Mouse (Mus musculus) c-Kit-positive CD71-positive TER-119-positive erythroid progenitor cells, embryonic 14.5 days (primary cell): ENCODE data around the gene Agbl2.

Experiments
- DNase-seq: peaks from one replicate; pipeline ENCODE4 v3.0.0-alpha.2; 2013; ENCODE audit warnings: low spot score

Agbl2 gene

GRCm38 (mm10) chr2:90871180-90871961 lies 88.8 kb downstream of the Agbl2 start:
- no peak for DNase-seq

DNA sequence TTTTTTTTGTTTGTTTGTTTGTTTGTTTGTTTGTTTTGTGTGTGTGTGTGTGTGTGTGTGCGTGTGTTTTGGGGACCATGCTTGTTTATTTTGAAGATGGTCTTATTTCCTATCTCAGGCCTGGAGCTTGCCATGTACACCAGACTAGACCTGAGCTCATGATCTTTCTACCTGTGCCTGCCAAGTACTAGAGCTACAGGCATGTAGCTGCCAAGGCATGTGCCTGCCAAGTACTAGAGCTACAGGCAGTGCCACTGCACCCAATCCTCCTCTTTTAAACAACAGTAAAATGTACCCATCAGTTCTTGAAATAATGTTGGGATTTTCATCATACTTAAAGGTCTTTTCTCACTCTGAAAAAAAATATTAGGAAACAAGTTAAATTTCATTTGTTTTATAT lies 91.5 kb downstream of the Agbl2 start:
- no peak for DNase-seq

DNA sequence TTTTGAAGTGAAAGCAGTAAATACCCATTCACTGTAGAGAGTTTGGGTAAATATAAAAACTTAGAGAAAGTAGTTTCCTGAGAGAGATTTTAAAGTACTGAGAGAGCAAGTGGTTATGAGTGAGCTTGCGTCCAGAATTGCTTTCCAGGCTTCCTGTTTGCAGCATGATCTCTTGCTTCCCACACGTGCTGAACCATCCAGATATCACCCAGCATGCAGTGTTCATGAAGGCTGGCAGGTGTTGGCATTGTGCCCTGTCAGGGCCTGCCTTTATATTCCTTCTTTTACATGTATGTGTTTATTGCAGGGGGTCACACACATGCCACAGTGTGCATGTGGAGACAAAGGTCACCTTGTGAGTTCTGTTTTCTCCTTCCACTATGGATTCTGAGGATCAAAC lies 92.7 kb downstream of the Agbl2 start:
- no peak for DNase-seq

- DNase-seq: no peak
Observed at GRCm38 (mm10) chr2:90877584-90878259, 95.2 kb downstream of the Agbl2 start.

- DNase-seq: no peak
Observed at GRCm38 (mm10) chr2:90879419-90879818, 96.9 kb downstream of the Agbl2 start.

DNA sequence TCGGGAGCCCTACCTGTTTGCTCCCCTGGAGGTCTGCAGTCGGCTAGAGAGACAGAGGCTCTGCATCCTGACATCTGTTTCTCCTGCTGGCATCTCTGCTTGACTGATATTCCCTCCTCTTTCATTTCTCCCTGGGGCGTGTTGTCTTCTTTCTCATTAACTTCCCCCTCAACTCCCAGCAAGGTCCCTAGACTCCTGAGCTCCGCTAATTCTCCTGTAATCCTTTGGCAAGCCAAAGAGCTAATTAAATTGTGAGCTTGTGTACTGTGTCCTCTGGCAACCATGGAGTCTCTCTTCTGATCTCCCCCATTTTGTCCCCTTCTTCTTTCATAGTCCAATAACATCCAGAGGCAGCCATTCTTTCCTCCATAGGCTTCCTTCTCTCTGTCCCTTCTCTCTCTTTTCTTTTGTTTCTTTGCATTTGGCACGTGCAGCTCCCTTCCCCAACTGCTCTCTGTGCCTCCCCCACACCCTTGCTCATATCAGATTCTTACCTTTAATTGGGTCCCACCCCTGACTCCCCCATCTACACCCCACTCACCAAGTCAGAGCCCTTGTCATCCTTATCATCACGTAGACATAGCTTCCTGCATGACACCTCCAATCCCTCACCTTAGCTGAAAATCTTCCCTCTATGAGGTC lies 97.7 kb downstream of the Agbl2 start:
- DNase-seq: no peak

- no peak for DNase-seq
Observed at GRCm38 (mm10) chr2:90881824-90882223, 99.3 kb downstream of the Agbl2 start.
